Comparison of ENCODE assay signal across 12 mouse cellular contexts in the genomic region with DNA sequence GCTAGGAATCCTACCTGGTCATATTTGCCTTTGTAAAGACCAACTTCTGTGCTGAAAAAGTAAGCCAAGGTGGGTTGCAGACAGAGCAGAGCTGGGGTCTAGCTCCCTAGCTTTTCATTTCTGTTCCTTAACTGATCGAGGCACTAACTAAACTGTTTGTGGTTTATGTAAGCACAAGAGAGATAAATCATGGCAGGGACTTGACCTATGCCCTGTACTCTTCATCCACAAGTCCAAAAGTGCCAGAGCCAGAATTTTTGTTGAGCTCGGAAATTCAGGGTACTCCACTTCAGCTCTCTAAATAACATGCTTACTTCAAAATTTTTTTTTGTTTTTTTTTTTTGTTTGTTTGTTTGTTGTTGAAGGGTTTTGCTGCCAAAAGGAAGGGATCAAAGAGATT. TPM values are rescaled to one million over a fixed set of nuclear protein-coding genes. Genes with fewer than 3 reads are reported as not detected.
DNase-seq lines count a peak whose midpoint lies in the region; ATAC-seq and TF ChIP-seq lines count a peak whose summit lies in the region.
"Had no signal": no experiment of that assay in that cellular context is flagged by ENCODE, and none has a peak within 500 bp of the region (broad histone marks: within the 10 kb centered on the region; RNA-seq: fewer than 3 reads in every experiment).

No protein-coding gene starts in this region.

- H3K9ac ChIP-seq in heart, adult 2 months (ENCODE audit: low read depth, low read length): no peak overlapping the region
- H3K9ac ChIP-seq in neural tube, embryonic 13.5 days: 0 out of 2 replicates have a peak overlapping the region, but pooled peaks have one; percentile 22
- no peak overlapping the region for H3K9ac ChIP-seq in neural tube, embryonic 15.5 days (replicated peaks)
- no peak overlapping the region for H3K9ac ChIP-seq in midbrain, embryonic 15.5 days
- H3K9ac ChIP-seq: forebrain, embryonic 12.5 days had no signal

- TF ChIP-seq CTCF in heart, adult 2 months (IDR thresholded peaks at IDR 0.05): no peak

- no peak overlapping the region for H3K4me2 ChIP-seq in neural tube, embryonic 13.5 days
- no peak overlapping the region for H3K4me2 ChIP-seq in neural tube, embryonic 15.5 days
- H3K4me2 ChIP-seq in midbrain, embryonic 15.5 days: no peak overlapping the region
- H3K4me2 ChIP-seq: forebrain, embryonic 12.5 days had no signal

- intact Hi-C loops in heart, adult 2 months (cut with DNase I): no loop called here
- intact Hi-C loops in heart, postnatal 10 days (cut with DNase I): no loop called here

- WGBS in heart, adult 2 months: 33% methylated on average over 2 of the region's 2 CpGs
- WGBS in neural tube, embryonic 13.5 days: 54% methylated on average over 2 of the region's 2 CpGs
- WGBS in neural tube, embryonic 15.5 days: 47% methylated on average over 2 of the region's 2 CpGs
- 67% methylated on average over 2 of the region's 2 CpGs for WGBS in midbrain, embryonic 15.5 days

- H3K4me1 ChIP-seq in heart, adult 2 months (ENCODE audit: control insufficient read depth, insufficient read depth, low read length): peaks cover 30% of the 10 kb centered on the region
- peaks cover 58% of the 10 kb centered on the region for H3K4me1 ChIP-seq in neural tube, embryonic 13.5 days (replicated peaks)
- peaks cover 54% of the 10 kb centered on the region for H3K4me1 ChIP-seq in neural tube, embryonic 15.5 days
- H3K4me1 ChIP-seq in midbrain, embryonic 15.5 days: peaks cover 43% of the 10 kb centered on the region

- no peak for DNase-seq in heart, adult 2 months
- no peak for DNase-seq in heart, postnatal 10 days
- DNase-seq in kidney, postnatal 36 days: peak; percentile 51 to 82
- peak; percentile 48 for DNase-seq in yolk sac, embryonic 10.5 days (ENCODE audit: low spot score)
- no peak for DNase-seq in left cerebral cortex, adult 8-10 months (ENCODE audit: low spot score in 2 of 2)
- DNase-seq: adrenal gland, postnatal 36 days had no signal

- no peak overlapping the region for H3K4me3 ChIP-seq in heart, adult 2 months
- no peak overlapping the region for H3K4me3 ChIP-seq in neural tube, embryonic 13.5 days
- H3K4me3 ChIP-seq in neural tube, embryonic 15.5 days (replicated peaks): no peak overlapping the region
- no peak overlapping the region for H3K4me3 ChIP-seq in midbrain, embryonic 15.5 days
- H3K4me3 ChIP-seq: forebrain, embryonic 12.5 days; midbrain, embryonic 10.5 days had no signal

- H3K27ac ChIP-seq in heart, adult 2 months: peak overlapping the region; percentile 62; the same call in 1 of the 2 replicates
- H3K27ac ChIP-seq in neural tube, embryonic 13.5 days (replicated peaks): no peak overlapping the region
- H3K27ac ChIP-seq in neural tube, embryonic 15.5 days (replicated peaks): no peak overlapping the region
- H3K27ac ChIP-seq in midbrain, embryonic 15.5 days: no peak overlapping the region
- H3K27ac ChIP-seq: forebrain, embryonic 12.5 days; midbrain, embryonic 10.5 days had no signal

- H3K27me3 ChIP-seq in heart, adult 2 months (ENCODE audit: control insufficient read depth, insufficient read depth, low read length): no peaks in the 10 kb centered on the region
- H3K27me3 ChIP-seq in neural tube, embryonic 13.5 days: no peaks in the 10 kb centered on the region
- H3K27me3 ChIP-seq in neural tube, embryonic 15.5 days (replicated peaks): no peaks in the 10 kb centered on the region
- no peaks in the 10 kb centered on the region for H3K27me3 ChIP-seq in midbrain, embryonic 15.5 days (replicated peaks)
- H3K27me3 ChIP-seq: forebrain, embryonic 12.5 days had no signal

- H3K36me3 ChIP-seq in heart, adult 2 months (ENCODE audit: control insufficient read depth, insufficient read depth, low read length): peaks cover 48% of the 10 kb centered on the region
- 0 out of 2 replicates have a peak, but pooled peaks cover 4% of the 10 kb centered on the region for H3K36me3 ChIP-seq in neural tube, embryonic 13.5 days
- H3K36me3 ChIP-seq in neural tube, embryonic 15.5 days: no peaks in the 10 kb centered on the region
- no peaks in the 10 kb centered on the region for H3K36me3 ChIP-seq in midbrain, embryonic 15.5 days (replicated peaks)
- H3K36me3 ChIP-seq: forebrain, embryonic 12.5 days; midbrain, embryonic 10.5 days had no signal

- no peak for TF ChIP-seq POLR2A in heart, adult 2 months (IDR thresholded peaks at IDR 0.05; ENCODE audit: insufficient read depth, low read depth, low read length)

- peaks cover 11% of the 10 kb centered on the region for H3K79me2 ChIP-seq in heart, adult 2 months (replicated peaks; ENCODE audit: control insufficient read depth, insufficient read depth, low read length)

- ATAC-seq in neural tube, embryonic 13.5 days (ENCODE audit: low read depth): no peak
- ATAC-seq in neural tube, embryonic 15.5 days (ENCODE audit: low FRiP score): no peak
- no peak for ATAC-seq in midbrain, embryonic 15.5 days (replicated peaks)

- H3K9me3 ChIP-seq in neural tube, embryonic 13.5 days: no peaks in the 10 kb centered on the region
- no peaks in the 10 kb centered on the region for H3K9me3 ChIP-seq in neural tube, embryonic 15.5 days (replicated peaks)
- H3K9me3 ChIP-seq in midbrain, embryonic 15.5 days: no peaks in the 10 kb centered on the region
- H3K9me3 ChIP-seq: forebrain, embryonic 12.5 days; midbrain, embryonic 10.5 days had no signal

- TF ChIP-seq EP300 in heart, adult 2 months (IDR thresholded peaks at IDR 0.05; ENCODE audit: insufficient read depth, low read depth, low read length): no peak

RNA-seq across cellular contexts. Expression of a gene that starts 5.5 kb away (rescaled TPM):
- 10 to 100 TPM; 50.1 to 52.8 TPM for total RNA-seq in heart, adult 2 months (2021)
- polyA plus RNA-seq in heart, adult 2 months (2012; rRNA removed): 51.3 and 95.3 TPM in 2 replicates
- total RNA-seq in heart, postnatal 10 days (2021): 10 to 100 TPM; 47.3 to 51.1 TPM
- 29.0 and 29.4 TPM in 2 replicates for polyA plus RNA-seq in neural tube, embryonic 13.5 days (2015; fragmentation: Nextera tagmentation; extraction: Ambion mirVana)
- 25.2 and 31.0 TPM in 2 replicates for polyA plus RNA-seq in neural tube, embryonic 15.5 days (2015; fragmentation: Nextera tagmentation; extraction: Ambion mirVana)
- 10 to 100 TPM; 70.2 to 84.1 (median 76.9) TPM for total RNA-seq in left cerebral cortex, adult 8-10 months (2022)
- 27.5 and 27.7 TPM in 2 replicates for polyA plus RNA-seq in midbrain, embryonic 15.5 days (2015; fragmentation: Nextera tagmentation; extraction: Ambion mirVana)

RNA-seq across cellular contexts. Expression of a gene that starts 6.6 kb away (rescaled TPM):
- total RNA-seq in heart, adult 2 months (2021): under 1 TPM; 0.26 to 0.70 TPM
- 0.73 and 1.3 TPM in 2 replicates for polyA plus RNA-seq in heart, adult 2 months (2012; rRNA removed)
- total RNA-seq in heart, postnatal 10 days (2021): 1 to 10 TPM in 1 of 2 experiments, under 1 TPM in 1; 0.65 to 1.2 TPM
- polyA plus RNA-seq in neural tube, embryonic 13.5 days (2015; fragmentation: Nextera tagmentation; extraction: Ambion mirVana): 0.94 and 1.2 TPM in 2 replicates
- 0.88 and 1.0 TPM in 2 replicates for polyA plus RNA-seq in neural tube, embryonic 15.5 days (2015; fragmentation: Nextera tagmentation; extraction: Ambion mirVana)
- total RNA-seq in left cerebral cortex, adult 8-10 months (2022): 1 to 10 TPM; 6.0 to 8.4 (median 6.9) TPM
- polyA plus RNA-seq in midbrain, embryonic 15.5 days (2015; fragmentation: Nextera tagmentation; extraction: Ambion mirVana): 1.4 and 1.5 TPM in 2 replicates
- polyA plus RNA-seq: C2C12 had no signal

RNA-seq across cellular contexts. Expression of a gene that starts 29.2 kb away (rescaled TPM):
- under 1 TPM in 1 of 2 experiments, not detected in 1; 0.52 TPM for total RNA-seq in heart, adult 2 months (2021)
- 0.27 TPM in 1 of 2 replicates, not detected in the other for polyA plus RNA-seq in heart, adult 2 months (2012; rRNA removed)
- total RNA-seq in heart, postnatal 10 days (2021): under 1 TPM; 0.45 to 0.77 TPM
- 1.7 and 1.8 TPM in 2 replicates for polyA plus RNA-seq in neural tube, embryonic 13.5 days (2015; fragmentation: Nextera tagmentation; extraction: Ambion mirVana)
- 2.7 and 3.0 TPM in 2 replicates for polyA plus RNA-seq in neural tube, embryonic 15.5 days (2015; fragmentation: Nextera tagmentation; extraction: Ambion mirVana)
- 1 to 10 TPM; 1.3 to 4.8 (median 1.5) TPM for total RNA-seq in left cerebral cortex, adult 8-10 months (2022)
- 2.4 TPM in 2 replicates for polyA plus RNA-seq in midbrain, embryonic 15.5 days (2015; fragmentation: Nextera tagmentation; extraction: Ambion mirVana)

Comparison
In these comparisons a context has a peak if more than half of its experiments do, and no peak if none do; other contexts are left out.
1. DNase-seq: peak in kidney, postnatal 36 days (2 of 2) and yolk sac, embryonic 10.5 days (single experiment); none in heart, adult 2 months (0 of 2), heart, postnatal 10 days (0 of 2) and left cerebral cortex, adult 8-10 months (0 of 2).